Mouse (Mus musculus) kidney, adult 2 months (tissue): ENCODE data around the gene Rrp1b.

Experiments used
- CTCF ChIP-seq: fragments of 200-500 bp; conservative IDR thresholded peaks from 2 replicates; pipeline ENCODE4 v1.5.1; 2011; ENCODE audit warnings: low read depth, mild to moderate bottlenecking, control low read depth, low read length, moderate library complexity, mixed read lengths; ENCODE audit not compliant: insufficient read depth, insufficient read length
- POLR2A ChIP-seq: fragments of 200-500 bp; IDR thresholded peaks from one replicate; pipeline ENCODE4 v1.6.1; 2011; ENCODE audit warnings: low read depth, low read length, control low read depth

DNA sequence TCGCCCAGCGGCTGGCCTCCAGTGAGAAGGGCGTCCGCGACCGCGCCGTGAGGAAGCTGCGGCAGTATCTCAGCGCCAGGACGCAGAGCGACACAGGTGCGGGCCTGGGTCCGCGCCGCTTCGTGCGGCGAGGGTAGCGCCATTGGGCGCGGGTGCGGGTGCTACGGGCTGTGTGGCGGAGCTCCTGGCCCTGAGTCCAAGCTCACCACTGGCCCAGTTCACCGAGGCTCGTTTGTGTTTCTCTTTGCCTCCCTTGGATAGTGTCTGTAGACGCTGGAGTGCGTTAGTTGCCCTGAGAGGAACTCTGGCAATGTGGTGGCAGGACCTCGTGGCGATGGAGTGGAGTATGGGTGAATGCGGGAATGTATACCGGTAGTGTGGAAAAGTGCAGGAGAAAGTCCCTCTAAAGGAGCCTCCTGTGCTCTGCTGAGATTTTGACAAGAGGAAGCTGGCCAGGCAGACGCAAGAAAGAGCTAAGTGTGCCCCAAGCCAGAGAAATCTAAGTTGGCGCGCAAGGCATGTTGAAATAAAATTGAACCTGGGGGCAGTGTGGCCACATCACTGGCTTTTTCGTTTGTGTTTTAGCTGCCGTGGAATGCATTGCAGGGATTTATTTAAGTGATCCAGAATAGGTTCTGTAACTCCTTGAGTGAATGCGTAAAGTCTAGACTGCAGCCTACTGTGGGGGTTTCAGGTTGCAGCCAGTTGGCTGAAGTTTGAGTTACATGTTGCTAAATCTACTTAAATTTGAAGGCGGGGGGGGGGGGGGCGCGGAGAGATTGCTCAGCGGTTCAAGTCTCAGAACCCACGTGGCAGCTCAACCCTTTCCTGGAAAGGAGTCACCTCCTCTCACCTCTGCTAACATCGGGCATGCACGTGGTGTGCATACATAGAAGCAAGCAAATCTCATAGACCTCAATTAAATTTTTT lies 874 bp downstream of the Rrp1b start:
- no peak for TF ChIP-seq CTCF
- TF ChIP-seq POLR2A: no peak
